Mouse (Mus musculus) G1E (cell line): ENCODE results near the gene Kif22.

Experiments used
- CTCF ChIP-seq: IDR thresholded peaks from 2 replicates; pipeline ENCODE4 v1.5.1; 2012; ENCODE audit warnings: low read depth, low read length, inconsistent platforms, mixed read lengths
- GATA1 ChIP-seq: IDR thresholded peaks from 2 replicates; pipeline ENCODE4 v1.6.1; 2012; ENCODE audit warnings: borderline replicate concordance, low read length, inconsistent platforms, mixed read lengths

GRCm38 (mm10) chr7:127031244-127031643 lies 11.0 kb downstream of the Kif22 start:
- TF ChIP-seq CTCF (no peak), GATA1 (no peak)
